Mouse (Mus musculus) CH12F3 (cell line): Measurements from ENCODE around the gene H2bfm.
"Not testable (repeated sequence)": the region's sequence is repeated elsewhere in the genome, so short reads cannot be mapped to it uniquely, and the experiment has no call there.

ENCODE experiments used
- in situ Hi-C: fragments of 300-500 bp; cut with MboI; formaldehyde crosslinking; loops from 2 replicates; pipeline ENCODE4 v1.14.3; 2020; ENCODE audit warnings: low sequenced_read_pairs

The H2bfm gene

DNA sequence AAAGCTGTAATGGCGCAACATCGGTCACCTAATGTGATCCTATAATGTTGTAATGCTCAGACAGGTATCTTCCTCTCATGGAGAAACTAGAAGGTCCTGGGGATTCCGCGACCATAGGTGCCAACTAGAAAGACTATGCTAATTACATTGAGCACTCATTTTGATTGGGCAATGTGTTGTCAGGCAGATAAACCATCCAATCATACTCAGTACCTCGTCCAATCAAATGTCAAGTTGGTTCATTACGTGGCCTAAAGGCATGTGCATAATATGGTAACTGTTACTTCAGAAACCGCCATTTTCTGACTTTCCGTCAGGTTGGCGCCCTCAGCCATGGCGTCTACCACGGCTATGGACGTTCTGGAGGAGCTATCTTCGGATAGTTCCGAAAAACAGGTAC is at the start of gene H2bfm:
TSS of gene H2bfm (plus strand) at position 295 of the 400 bp plus-strand sequence.
- in situ Hi-C loops, result no loop called here

DNA sequence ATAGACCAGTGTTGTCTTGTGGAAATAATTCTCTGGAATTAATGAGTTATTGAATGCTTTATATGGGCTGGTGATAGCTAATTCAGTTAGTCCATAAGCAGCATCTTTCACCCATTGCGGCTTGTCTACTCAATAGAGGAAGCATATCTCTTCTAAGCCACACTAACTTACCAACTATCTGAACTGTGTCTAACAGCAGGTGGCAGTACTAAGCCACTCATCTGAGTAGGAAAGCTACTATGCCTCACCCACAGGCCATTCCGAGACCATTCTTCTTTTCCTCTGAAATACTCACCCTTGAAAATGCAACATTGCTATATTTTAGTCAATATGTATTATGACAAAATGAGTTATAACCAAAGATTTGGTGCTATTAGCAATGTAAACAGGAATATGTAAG is 31.4 kb upstream of the H2bfm start:
- in situ Hi-C loops, result no loop called here

DNA sequence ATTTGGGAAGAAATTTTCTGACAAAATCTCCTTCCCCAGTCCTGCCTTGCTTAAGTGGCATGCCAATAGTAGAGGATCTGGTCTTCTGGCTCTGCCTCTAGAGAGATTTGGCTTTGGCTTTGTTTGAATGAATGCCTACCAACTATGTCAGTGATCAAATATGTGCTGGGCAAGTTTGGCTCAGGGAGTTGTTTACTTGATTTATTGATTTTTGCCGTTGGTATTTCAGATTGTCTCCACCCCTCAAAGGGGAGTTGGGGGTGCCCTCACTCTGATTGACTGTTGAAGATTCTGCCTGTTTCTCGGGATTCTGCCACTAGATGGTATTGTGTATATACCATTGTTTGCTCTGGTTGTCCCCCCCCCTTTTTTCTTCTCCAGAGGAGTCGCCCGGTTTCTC is 22.8 kb upstream of the H2bfm start:
- in situ Hi-C loops, result no loop called here

DNA sequence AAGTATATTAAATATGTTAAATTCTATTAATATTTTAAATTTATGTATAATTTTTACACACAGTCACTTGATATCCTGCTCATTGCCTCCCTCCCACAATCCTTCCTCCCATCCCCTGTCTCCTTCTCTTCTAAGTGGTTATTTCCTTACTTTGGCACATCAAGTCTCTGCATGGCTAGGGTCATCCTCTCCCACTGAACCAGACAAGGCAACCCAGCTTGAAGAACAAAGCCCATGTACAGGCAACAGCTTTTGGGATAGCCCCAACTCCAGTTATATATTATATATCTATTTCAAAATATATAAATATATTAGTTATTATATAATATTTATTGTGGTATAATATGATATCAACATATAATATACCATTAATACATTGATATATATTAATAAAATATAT is 1.3 kb upstream of the H2bfm start:
- in situ Hi-C loops, result no loop called here

- in situ Hi-C loops, result no loop called here
These were observed 10.9 kb downstream of the H2bfm start for GRCm38 (mm10) chrX:136937985-136938384.

- in situ Hi-C loops, result not testable (repeated sequence)
These were observed 30.6 kb downstream of the H2bfm start for GRCm38 (mm10) chrX:136957583-136958279.

GRCm38 (mm10) chrX:136958300-136958699 is 31.2 kb downstream of the H2bfm start:
- in situ Hi-C loops, result not testable (repeated sequence)

- in situ Hi-C loops, result loop anchor here (10.0 kb wide), 1 partner anchor 65 kb away; no protein-coding TSS in a partner anchor
These were observed 32.6 kb downstream of the H2bfm start for GRCm38 (mm10) chrX:136959688-136960087.

GRCm38 (mm10) chrX:136975397-136975796 is 48.3 kb downstream of the H2bfm start, which contains the start of gene Tmsb15b2:
Gene Tmsb15b2 (minus strand): TSS chrX:136975497.
- in situ Hi-C loops, result not testable (repeated sequence)

DNA sequence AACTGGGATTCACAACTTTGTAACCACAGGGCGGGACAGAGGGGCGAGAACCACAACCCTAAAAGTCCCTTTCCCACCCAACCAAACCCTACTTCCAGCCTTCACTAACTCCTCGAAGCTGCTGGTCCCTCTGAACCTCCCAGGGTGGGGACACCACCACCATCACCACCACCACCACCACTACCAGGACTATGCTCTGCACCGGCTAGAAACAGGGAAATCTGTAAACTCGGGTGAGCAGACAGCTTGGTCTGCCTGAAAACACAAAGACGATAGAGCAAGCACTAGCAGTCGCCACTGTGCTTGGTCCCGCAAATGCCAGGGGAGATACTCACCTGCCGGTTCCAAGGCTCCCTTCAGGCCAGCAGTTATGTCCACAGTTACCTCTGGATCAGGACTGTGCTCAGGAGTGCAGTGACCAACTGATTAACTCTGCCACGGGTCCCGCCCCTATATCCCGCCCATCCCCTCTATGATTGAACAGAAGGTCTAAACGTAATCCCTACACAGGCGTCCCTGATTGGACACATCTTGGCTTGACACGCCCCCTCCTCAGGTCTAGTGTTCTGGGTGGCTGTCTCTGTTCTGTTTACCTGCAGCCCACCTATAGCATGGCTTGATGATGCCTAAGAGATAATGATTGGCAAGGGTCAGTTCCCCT is 49.4 kb downstream of the H2bfm start, which contains the start of the genes Tmsb15l and Tmsb15b1:
TSS of gene Tmsb15l (minus strand) at position 446 of the 661 bp plus-strand sequence.
TSS of gene Tmsb15b1 (minus strand) at position 451 of the 661 bp plus-strand sequence.
- in situ Hi-C loops, result no loop called here
